Mouse (Mus musculus) brown adipose tissue, adult 24 weeks (tissue): Measurements from ENCODE around the gene Etl4. TPM values are rescaled to one million over a fixed set of nuclear protein-coding genes. Genes with fewer than 3 reads are reported as not detected.

Experiments used
- H3K27ac ChIP-seq: fragments of 200-500 bp; replicated peaks from 2 replicates; pipeline ENCODE4 v1.5.1; 2012; ENCODE audit warnings: low read depth, mild to moderate bottlenecking, low read length
- H3K4me1 ChIP-seq: fragments of 200-500 bp; 2 replicates; pipeline ENCODE4 v1.6.1; 2012; ENCODE audit warnings: low read length, mixed read lengths; ENCODE audit not compliant: control insufficient read depth, insufficient read depth, insufficient read length
- H3K4me3 ChIP-seq: fragments of 200-500 bp; 2 replicates; pipeline ENCODE4 v1.5.1; 2012; ENCODE audit warnings: low read depth, mild to moderate bottlenecking, low read length, moderate library complexity; ENCODE audit not compliant: insufficient read depth
- polyA plus RNA-seq: library from polyadenylated mRNA; stranded (reverse); fragments of >200 nt; gene quantifications from 2 replicates; pipeline ENCODE4 v1.2.4, GENCODE M21; 2012; ENCODE audit not compliant: missing spikeins, insufficient read depth, insufficient read length

Etl4 gene
- polyA plus RNA-seq, 1 experiment, result 8.9 TPM

DNA sequence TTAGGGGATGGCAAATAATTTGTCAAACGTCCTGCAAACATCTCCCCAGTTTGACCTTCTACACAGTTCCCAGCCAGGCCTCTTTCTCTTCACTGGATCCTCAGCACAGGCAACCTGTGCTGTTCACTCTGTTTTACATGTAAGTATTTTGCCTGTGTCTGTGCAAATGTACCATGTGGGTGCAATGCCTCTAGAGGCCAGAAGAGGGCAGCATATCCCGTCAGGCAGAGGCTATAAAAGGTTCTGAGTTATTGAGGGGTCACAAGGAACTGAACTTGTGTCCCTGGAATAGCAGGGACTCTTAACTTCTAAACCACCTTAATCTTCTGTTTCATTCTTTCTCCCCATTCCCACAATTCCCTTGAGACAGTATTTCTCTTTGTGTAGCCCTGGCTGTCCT lies 582.5 kb downstream of the Etl4 start:
- no peak overlapping the region for H3K4me3 ChIP-seq
- H3K27ac ChIP-seq, result no peak overlapping the region

DNA sequence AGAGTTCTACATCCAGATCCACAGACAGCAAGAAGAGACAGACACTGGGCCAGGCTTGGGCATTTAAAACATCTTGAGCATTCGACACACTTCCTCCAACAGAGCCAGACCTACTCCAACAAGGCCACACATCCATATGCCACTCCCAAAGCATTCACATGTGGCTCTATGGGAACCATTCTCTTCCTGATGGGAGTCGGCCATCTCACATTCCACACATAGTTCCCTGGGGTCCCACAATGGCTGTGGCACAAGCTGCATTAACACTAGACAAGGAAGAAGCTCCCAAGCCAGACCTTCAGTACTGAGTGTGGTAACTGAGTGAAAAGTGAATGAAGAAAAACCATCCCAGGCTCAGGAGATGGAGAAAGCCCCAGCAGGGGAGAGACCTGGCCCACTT lies 584.2 kb downstream of the Etl4 start:
- Histone ChIP-seq H3K4me3 (no peak overlapping the region), H3K4me1 (peaks cover 6% of the 10 kb centered on the region; the same call in 1 of the 2 replicates), H3K27ac (no peak overlapping the region)

More for the DNA sequence above, 582.5 kb downstream of the Etl4 start:
- H3K4me1 ChIP-seq, result peaks cover 6% of the 10 kb centered on the region; the same call in 1 of the 2 replicates

DNA sequence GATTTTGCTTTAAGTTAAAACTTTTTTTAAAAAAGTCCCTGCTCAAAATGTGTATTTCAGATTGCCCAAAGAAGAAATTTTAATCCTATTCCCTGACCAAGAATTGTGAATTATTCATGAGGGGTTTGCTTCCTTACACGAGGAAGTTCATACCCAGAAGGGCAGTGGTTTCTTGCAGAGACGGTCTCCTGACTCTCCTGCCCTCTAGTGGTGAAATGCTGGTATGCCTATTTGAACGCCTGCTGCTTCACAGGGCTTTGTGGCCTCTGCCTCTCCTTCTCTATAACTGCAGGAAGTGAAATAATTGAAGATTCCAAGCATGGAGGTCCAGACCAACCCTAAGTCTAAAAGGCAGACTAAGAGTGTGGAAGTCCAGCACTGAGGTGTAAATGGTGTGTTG lies 585.1 kb downstream of the Etl4 start:
- Histone ChIP-seq H3K4me3 (no peak overlapping the region), H3K27ac (peak overlapping the region; percentile 54; the same call in 1 of the 2 replicates)

DNA sequence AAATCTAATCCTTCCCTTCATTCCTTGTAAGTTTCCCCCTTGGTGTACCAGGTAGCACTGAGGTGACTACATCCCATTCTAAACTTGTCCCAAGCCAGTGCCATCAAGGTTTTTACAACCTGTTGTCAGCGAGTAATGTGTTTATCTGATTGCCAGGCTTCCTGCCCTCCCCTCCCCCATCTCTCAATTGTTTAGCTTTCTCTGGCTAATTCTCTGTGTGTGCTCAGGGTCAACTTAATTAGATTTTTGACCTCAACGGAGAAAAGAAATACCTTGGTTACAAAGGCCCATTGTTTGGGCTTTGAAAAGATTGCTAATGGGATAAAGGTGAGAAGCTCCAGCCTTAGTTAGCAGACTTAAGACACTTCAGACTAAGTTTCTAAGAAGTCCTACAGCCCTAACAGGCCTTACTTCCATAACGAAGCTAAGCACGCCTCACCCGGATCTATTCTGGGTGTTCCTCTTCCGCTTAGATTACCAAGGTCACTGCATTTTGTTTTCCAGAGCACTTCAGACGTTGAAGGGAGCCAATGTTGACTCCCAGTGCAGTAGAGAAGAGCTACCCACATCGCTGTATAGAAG lies 586.7 kb downstream of the Etl4 start:
- no peak overlapping the region for H3K4me3 ChIP-seq
- peak overlapping the region; percentile 88 for H3K27ac ChIP-seq
- peaks cover 6% of the 10 kb centered on the region; the same call in 1 of the 2 replicates for H3K4me1 ChIP-seq

More for the DNA sequence above, 585.1 kb downstream of the Etl4 start:
- H3K4me1 ChIP-seq, result peaks cover 6% of the 10 kb centered on the region; the same call in 1 of the 2 replicates

DNA sequence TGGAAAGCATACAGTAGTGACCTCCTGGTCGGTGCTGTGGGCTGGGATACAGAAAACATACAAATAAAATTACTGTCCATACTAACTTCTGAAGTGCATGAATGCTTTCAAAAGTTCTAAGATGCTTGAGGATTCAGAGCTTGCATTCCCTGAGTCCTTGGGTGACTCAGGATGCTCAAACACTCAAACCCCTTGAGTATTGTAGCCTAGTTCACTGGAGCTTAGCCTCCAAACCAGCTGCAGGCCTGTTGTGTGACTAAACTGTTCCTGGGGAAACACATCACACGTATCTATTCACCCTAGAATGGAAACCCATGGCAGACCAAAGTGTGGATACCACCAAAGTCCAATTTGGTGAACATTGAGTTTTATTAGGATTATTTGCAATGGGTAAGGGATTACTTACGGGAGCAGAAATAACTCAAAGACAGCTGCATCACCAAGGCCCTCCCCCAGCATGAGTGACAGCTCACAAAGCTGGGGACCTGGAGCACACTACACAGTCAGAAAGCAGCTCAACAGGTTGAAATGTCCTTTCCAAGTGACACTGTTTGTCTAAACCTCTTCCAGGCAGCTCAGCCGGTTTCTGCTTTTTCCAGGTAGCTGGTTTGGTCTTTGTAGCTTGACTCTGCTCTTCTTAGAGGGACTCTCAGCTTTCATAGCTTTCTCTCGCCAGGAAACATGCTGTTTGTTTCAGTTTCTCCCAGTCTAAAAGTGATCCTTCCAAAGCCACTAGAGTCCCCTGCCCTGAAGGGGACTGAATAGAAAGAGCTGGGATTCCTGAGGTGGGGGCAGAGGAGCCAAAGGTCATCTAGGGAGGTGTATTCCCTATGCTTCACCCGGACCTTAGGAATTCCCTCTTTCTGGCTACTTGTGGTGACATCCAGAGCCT lies 598.5 kb downstream of the Etl4 start:
- no peak overlapping the region for H3K4me3 ChIP-seq
- H3K4me1 ChIP-seq, result no peaks in the 10 kb centered on the region; the same call in 1 of the 2 replicates
- no peak overlapping the region for H3K27ac ChIP-seq

DNA sequence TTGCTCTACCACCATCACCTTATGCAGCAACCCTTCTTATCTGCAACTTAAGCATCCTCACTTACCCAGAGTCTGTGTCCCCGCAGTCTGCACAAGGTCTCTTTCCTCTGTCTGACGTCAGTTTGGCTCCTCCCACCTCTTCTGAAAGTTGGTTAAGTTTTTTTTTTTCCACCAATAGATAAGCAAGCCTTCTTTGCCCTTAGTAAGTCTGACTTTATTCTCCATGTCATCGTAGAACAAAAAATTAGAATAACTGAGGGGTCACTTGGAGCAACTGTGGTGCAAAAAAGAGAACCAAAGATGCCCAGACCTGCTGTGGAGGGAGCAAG lies 599.1 kb downstream of the Etl4 start:
- Histone ChIP-seq H3K4me3 (no peak overlapping the region), H3K4me1 (no peaks in the 10 kb centered on the region; the same call in 1 of the 2 replicates), H3K27ac (no peak overlapping the region)

DNA sequence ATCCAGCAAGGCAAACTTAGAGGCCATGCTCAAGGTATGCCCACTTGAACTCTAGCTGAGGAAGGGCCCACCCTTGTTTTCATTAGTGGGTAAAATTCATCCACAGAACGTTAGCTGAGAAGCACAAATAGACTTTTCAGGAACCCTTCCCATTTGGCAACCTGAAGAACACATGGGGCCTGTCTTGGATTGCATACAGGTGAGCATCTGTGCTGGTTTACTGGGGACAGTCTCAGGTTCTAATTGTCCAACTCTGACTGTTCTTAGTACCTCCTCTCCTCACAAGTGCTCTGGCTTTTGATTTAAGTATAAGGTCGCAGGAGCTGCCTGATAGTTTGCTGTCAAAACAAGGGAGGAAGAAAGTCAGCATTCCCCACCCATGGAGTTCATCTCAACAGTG lies 600.5 kb downstream of the Etl4 start:
- no peak overlapping the region for H3K4me3 ChIP-seq
- no peak overlapping the region for H3K27ac ChIP-seq
- no peaks in the 10 kb centered on the region; the same call in 1 of the 2 replicates for H3K4me1 ChIP-seq

DNA sequence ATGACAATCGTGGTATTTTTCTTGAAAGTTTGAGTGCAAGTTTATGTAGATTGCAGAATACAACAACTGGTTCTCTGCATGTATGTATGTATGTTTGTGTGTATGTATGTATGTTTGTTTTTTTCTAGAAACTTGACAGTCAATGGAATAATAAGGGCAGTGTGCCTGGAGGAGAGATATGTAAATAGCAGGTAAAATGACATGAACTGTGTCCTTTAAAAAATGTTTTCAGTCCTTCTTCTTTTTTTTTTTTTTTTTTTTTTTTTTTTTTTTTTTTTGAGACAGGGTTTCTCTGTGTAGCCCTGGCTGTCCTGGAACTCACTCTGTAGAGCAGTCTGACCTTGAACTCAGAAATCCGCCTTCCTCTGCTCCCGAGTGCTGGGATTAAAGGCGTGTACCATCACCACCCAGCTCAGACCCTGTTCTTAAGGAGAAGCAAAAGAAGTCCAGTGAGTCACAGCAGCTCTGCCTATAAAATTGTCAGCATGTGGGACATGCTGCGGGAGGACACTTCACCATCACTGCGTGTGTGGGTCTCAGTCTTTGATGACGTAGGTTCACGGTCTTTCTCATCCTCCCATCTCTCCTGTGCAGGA lies 606.8 kb downstream of the Etl4 start:
- Histone ChIP-seq H3K4me3 (no peak overlapping the region), H3K4me1 (peaks cover 8% of the 10 kb centered on the region; the same call in 1 of the 2 replicates), H3K27ac (peak overlapping the region; percentile 63; the same call in 1 of the 2 replicates)

DNA sequence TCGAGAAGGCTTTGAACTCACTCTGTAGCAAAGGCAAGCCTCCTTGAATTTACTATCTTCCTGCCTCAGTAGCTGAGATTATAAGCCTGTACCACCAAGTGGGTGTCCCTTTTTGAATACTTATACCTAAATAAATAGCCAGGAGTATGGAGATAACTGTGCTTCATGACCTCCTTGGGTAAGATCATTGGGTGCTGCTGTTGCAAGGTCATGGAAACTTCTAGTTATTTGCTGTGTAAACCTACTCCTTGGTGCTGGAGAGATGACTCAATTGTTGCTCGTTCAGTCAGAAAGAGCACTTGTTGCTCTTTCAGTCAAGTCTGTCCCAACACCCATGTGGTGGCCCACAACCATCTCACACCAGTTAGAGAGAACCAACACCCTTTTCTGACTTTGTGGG lies 608.3 kb downstream of the Etl4 start:
- H3K27ac ChIP-seq, result peak overlapping the region; percentile 89
- no peak overlapping the region for H3K4me3 ChIP-seq
- peaks cover 11% of the 10 kb centered on the region; the same call in 1 of the 2 replicates for H3K4me1 ChIP-seq

DNA sequence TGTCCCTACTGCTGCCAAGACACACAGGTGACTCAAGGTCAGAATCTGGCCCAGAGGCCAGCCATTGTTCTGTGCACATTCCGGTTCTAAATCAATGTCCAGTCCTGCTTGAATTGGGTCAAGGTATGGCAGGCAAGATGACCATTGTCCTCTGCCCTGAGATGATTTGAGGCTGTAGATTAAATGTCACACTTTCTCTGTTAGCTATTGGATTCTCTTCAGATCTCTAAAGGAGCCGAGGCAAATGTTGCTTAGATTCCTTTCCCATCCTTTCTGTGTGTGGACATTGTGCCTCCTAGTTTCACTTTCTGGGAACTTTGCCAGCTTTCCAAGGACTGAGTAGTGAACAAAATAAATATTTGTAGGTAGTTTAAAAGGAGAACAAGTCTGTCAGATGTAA lies 608.9 kb downstream of the Etl4 start:
- Histone ChIP-seq H3K27ac (peak overlapping the region; percentile 91), H3K4me1 (peaks cover 11% of the 10 kb centered on the region; the same call in 1 of the 2 replicates)

DNA sequence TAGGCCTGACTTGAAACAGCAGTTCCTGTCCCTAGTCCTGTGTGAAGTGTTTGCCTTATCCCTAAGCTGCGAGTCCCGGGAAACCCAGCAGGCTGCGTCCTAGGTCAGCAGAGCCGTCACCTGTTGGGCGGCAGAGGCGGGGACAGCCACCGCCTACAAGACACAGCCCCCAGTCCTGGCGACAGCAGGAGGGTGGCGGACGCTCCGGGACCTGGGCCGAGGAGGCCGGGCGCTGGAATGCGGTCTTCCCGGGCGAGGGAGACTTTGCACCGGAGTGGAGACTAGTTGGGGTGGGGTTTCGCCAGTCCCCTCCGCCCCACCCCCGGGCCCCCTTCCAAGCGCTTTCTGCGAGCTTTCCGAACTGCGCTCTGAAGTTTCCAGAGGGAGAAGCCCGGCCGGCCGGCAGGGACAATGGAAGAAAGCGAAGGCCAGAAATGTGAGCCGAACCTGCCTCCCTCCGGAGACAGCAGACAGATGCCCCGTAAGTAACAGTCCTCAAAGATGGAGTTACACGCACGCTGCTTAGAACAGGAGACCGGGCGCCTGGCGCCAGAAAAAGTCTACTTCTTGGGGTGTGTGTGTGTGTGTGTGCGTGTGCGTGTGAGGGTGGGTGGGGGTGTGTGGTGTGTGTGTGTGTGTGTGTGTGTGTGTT lies 610.0 kb downstream of the Etl4 start:
- peaks cover 16% of the 10 kb centered on the region for H3K4me1 ChIP-seq
- peak overlapping the region; percentile 91 for H3K27ac ChIP-seq
- peak overlapping the region; percentile 72 for H3K4me3 ChIP-seq

More for the DNA sequence above, 608.9 kb downstream of the Etl4 start:
- H3K4me3 ChIP-seq, result no peak overlapping the region

DNA sequence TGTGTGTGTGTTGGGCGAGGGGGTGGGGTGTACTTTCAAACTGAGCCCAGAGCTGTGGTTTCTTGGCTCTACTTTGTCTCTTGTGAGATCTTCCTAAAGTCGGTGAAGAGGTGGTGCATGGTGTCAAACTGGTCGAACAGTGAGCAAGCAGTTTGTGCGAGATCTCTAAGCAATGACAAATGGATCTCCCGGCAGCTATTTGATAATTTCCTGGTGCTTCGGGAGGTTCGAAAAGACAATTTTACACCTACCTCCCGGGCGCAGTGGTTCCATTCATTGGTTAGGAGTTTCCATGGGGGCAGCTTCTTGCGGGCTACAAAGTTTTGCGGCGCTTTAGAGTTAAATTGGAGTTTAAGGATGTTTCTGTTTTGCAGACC lies 610.5 kb downstream of the Etl4 start:
- Histone ChIP-seq H3K4me3 (peak overlapping the region; percentile 72), H3K27ac (peak overlapping the region; percentile 91), H3K4me1 (peaks cover 18% of the 10 kb centered on the region)

DNA sequence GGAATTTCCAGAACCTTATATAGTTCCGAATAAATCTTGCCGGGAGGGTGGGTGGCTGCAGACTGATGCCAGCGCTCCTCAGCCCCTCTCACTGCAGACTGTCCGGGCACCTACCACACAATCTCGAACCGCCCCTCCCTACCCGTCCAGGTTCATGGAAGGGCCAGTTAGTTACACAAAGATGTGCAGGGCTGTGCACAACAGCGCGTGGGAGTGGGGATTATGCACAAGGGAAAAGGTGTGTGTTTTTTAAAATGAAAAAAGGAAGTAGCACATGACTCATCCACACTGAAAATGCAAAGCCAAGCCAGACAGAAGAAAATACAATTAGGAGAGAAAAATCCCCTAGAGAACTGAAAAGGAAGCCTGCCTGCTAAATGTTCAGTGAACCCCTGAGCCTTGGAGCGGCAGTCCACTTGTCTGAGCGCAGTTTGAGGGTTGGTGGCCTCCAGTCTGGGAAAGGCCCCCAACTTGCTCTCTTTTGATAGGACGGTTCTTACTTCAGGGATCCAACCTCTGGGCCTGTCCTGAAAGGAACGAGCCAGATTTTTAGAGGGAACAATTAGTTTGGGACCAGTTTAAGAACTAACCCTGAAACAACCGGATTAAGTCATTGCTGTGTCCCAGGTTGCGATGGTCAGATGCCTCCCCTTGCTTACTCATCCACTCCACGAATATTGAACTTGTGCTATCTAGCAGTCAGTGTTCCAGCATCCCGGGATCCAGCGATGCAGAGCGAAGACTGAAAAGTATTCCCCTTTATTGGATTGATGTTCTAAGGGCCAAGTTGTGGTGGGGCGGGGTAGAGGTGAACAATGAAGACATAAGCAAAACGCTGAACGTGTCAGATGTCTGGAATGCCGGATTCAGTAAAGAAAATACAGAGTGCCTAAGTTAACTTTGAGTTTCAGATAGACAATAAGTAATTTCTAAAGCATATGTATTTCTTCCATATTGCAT lies 611.3 kb downstream of the Etl4 start:
- H3K27ac ChIP-seq, result peak overlapping the region; percentile 91
- peaks cover 18% of the 10 kb centered on the region for H3K4me1 ChIP-seq
- H3K4me3 ChIP-seq, result peak overlapping the region; percentile 72

DNA sequence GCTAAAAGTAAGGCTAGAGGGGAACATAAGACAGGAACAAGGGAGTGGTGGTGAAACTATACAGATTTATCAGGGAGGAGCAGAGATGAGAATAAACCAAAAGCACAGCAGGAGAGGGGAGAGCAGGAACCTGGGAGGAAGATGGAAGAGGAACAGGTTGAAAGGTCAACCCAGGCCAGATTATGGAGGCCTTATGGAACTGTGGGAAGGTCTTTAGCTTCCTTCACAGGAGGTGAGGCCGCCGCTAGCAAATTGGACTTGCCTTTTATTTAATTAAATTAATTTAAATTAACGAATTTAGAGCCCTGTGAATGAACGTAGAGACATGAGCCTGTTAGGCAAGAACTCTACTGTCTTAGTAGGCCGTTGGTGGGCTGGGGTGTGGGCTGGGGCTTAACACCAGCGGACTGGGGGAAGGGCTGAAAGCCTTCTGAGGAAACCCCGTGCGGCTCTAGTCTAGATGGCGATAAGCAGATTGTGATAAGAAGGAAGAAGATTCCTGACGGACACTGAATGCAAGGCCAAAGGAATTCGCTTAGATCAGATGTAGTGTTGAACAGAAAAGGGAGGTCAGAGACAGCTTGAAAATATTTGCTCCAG lies 612.2 kb downstream of the Etl4 start:
- Histone ChIP-seq H3K4me1 (peaks cover 22% of the 10 kb centered on the region), H3K27ac (peak overlapping the region; percentile 74), H3K4me3 (peak overlapping the region; percentile 55)
